Mouse (Mus musculus) effector memory CD4-positive, alpha-beta T cell, adult 5 months (primary cell): ENCODE measurements around the gene Slc4a1. TPM values are rescaled to one million over a fixed set of nuclear protein-coding genes. Genes with fewer than 3 reads are reported as not detected.

Experiments
- polyA plus RNA-seq: library from polyadenylated mRNA; unstranded; fragments of 100-300 nt; shearing (Covaris generic); gene quantifications from one replicate; pipeline ENCODE4 v1.2.1, GENCODE M21; 2017

The Slc4a1 gene
- polyA plus RNA-seq: not detected

GRCm38 (mm10) chr11:102366103-102366502, at the start of gene Slc4a1:
Gene Slc4a1, minus strand, starts transcription at chr11:102366203.

DNA sequence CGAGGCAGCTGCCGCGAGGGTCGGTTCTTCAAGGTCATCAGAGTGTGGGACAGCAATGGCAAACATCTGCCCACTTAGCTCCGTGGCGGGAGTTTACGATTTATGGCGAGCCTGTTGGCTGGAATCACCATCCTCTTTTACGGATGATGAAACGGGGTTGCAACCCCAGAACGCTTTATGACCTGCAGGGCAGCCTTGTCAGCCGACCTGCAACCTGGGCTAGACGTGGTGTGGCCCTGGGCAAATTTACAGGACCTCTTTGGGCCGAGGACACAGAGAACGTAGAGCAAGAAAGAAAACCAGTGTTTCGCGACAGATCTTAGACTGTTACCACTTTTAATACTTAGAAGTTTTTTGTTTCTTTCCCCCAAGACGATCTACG, 41.8 kb upstream of the Slc4a1 start, which contains the start of gene Slc25a39:
Gene Slc25a39, minus strand, starts transcription at position 113 of the 382 bp plus-strand sequence.

GRCm38 (mm10) chr11:102393238-102393634, 27.2 kb upstream of the Slc4a1 start, which contains the start of gene Rundc3a:
Gene Rundc3a, plus strand, starts transcription at chr11:102393403.

GRCm38 (mm10) chr11:102319410-102319792, 46.6 kb downstream of the Slc4a1 start, which contains the start of gene Ubtf:
Gene Ubtf, minus strand, starts transcription at chr11:102319742.

Other genes starting within 250 kb of the Slc4a1 start
- gene Nags, start 220.7 kb downstream of the Slc4a1 start, polyA plus RNA-seq: not detected
- 3.8 TPM for gene Tmem101, start 209.8 kb downstream of the Slc4a1 start, polyA plus RNA-seq
- gene Lsm12, start 180.9 kb downstream of the Slc4a1 start, polyA plus RNA-seq: 76.2 TPM
- gene G6pc3, start 176.6 kb downstream of the Slc4a1 start, polyA plus RNA-seq: 36.5 TPM
- gene Hdac5, start 136.0 kb downstream of the Slc4a1 start, polyA plus RNA-seq: 46.4 TPM
- gene BC030867, start 117.3 kb downstream of the Slc4a1 start, polyA plus RNA-seq: not detected
- not detected for gene Asb16, start 97.5 kb downstream of the Slc4a1 start, polyA plus RNA-seq
- gene Tmub2, start 81.3 kb downstream of the Slc4a1 start, polyA plus RNA-seq: 44.8 TPM
- 18.1 TPM for gene Atxn7l3, start 69.6 kb downstream of the Slc4a1 start, polyA plus RNA-seq
- gene Ubtf, start 46.5 kb downstream of the Slc4a1 start, polyA plus RNA-seq: 110 TPM
- gene Rundc3a, start 27.2 kb upstream of the Slc4a1 start, polyA plus RNA-seq: 6.6 TPM
- gene Slc25a39, start 41.7 kb upstream of the Slc4a1 start, polyA plus RNA-seq: 51.3 TPM
- 22.9 TPM for gene Grn, start 64.1 kb upstream of the Slc4a1 start, polyA plus RNA-seq
- gene Fam171a2, start 81.5 kb upstream of the Slc4a1 start, polyA plus RNA-seq: not detected
- 1.7 TPM for gene Itga2b, start 103.9 kb upstream of the Slc4a1 start, polyA plus RNA-seq
- gene Gpatch8, start 190.2 kb upstream of the Slc4a1 start, polyA plus RNA-seq: 73.7 TPM
- not detected for gene Gm11627, start 213.3 kb upstream of the Slc4a1 start, polyA plus RNA-seq
- gene Fzd2, start 238.2 kb upstream of the Slc4a1 start, polyA plus RNA-seq: not detected